Mouse (Mus musculus): ENCODE data around the gene Gabbr2.

DNA sequence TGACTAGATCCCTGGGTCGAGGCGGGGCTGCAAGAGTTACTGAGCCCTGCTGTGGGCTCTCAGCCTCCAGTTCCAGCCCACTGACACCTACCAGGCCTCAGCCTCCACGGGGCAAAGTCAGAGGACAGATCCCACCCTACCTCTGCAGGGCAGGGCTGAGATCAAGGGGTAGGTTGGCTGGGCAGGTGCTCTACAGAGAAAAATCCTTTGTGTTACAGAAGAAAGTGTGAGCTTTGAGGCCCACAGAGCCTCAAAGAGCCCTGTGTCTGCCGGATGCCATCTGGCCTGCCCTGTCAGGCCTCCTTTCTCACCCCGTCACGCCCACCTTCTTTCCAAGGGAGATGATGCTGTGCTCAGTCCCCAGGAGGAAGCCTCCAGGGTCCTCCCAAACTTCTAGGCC is 131.1 kb downstream of the Gabbr2 start:
- TF ChIP-seq POLR2A (IDR thresholded peaks at IDR 0.05; ENCODE audit: borderline replicate concordance, extremely low read depth, low read depth, low read length): no peak
- no peak for TF ChIP-seq CTCF (IDR thresholded peaks at IDR 0.05; ENCODE audit: insufficient read depth, low read length)
